Mouse (Mus musculus): ENCODE data around the gene Enkur. TPM values are rescaled to one million over a fixed set of nuclear protein-coding genes. Genes with fewer than 3 reads are reported as not detected.

The Enkur gene
- polyA plus RNA-seq (2014; fragmentation: Illumina TruSeq; extraction: RNeasy Lipid Tissue Mini Kit (QIAGEN cat#74804); ENCODE audit: low read depth, low replicate concordance), result 11.0 TPM

GRCm38 (mm10) chr2:21204912-21205830 is at the start of gene Enkur, which contains the start of gene Thnsl1:
Gene Enkur, minus strand, starts transcription at chr2:21205365.
Gene Thnsl1, plus strand, starts transcription at chr2:21205724.

Other genes starting within 250 kb of the Enkur start
- 30.9 TPM for gene Arhgap21, start 236.5 kb downstream of the Enkur start, polyA plus RNA-seq (2014; fragmentation: Illumina TruSeq; extraction: RNeasy Lipid Tissue Mini Kit (QIAGEN cat#74804); ENCODE audit: low read depth, low replicate concordance)
- 5.9 TPM for gene Thnsl1, start 359 bp upstream of the Enkur start, polyA plus RNA-seq (2014; fragmentation: Illumina TruSeq; extraction: RNeasy Lipid Tissue Mini Kit (QIAGEN cat#74804); ENCODE audit: low read depth, low replicate concordance)
- not detected for gene Gpr158, start 162.2 kb upstream of the Enkur start, polyA plus RNA-seq (2014; fragmentation: Illumina TruSeq; extraction: RNeasy Lipid Tissue Mini Kit (QIAGEN cat#74804); ENCODE audit: low read depth, low replicate concordance)

Measured in adipose tissue, adult 10 weeks (tissue).